Mouse (Mus musculus): ENCODE measurements around the gene Agbl5.

- TF ChIP-seq CTCF (IDR thresholded peaks at IDR 0.05; ENCODE audit: borderline replicate concordance, insufficient read depth, low read length) (peak; percentile 60; the same call in 1 of the 2 replicates), POLR2A (IDR thresholded peaks at IDR 0.05; ENCODE audit: low read depth, low read length) (peak; percentile 57)
Observed at GRCm38 (mm10) chr5:30944956-30945781, 56.7 kb downstream of the Agbl5 start, which contains the start of gene Cgref1.

Measured in embryonic fibroblast, embryonic 13.5 days (primary cell).